Mouse (Mus musculus) kidney, embryonic 15.5 days (tissue): Measurements from ENCODE around the gene Dazap1. TPM values are rescaled to one million over a fixed set of nuclear protein-coding genes. Genes with fewer than 3 reads are reported as not detected.

Source experiments
- ATAC-seq: fragments of 200-750 bp; cut with Nextera tagmentation; replicated peaks from 2 replicates; pipeline ENCODE4 v1.8.0; 2017; ENCODE audit warnings: moderate TSS enrichment; ENCODE audit not compliant: low FRiP score
- H3K27ac ChIP-seq: fragments of 300-500 bp; sonication (generic); 2 replicates; pipeline ENCODE4 v1.5.1; 2015; ENCODE audit warnings: mild to moderate bottlenecking, inconsistent platforms
- H3K27me3 ChIP-seq: fragments of 300-500 bp; sonication (generic); 2 replicates; pipeline ENCODE4 v1.6.1; 2015; ENCODE audit warnings: inconsistent platforms
- H3K36me3 ChIP-seq: fragments of 300-500 bp; sonication (generic); 2 replicates; pipeline ENCODE4 v1.6.1; 2015; ENCODE audit warnings: inconsistent platforms
- H3K4me1 ChIP-seq: fragments of 300-500 bp; sonication (generic); 2 replicates; pipeline ENCODE4 v1.6.1; 2015; ENCODE audit warnings: inconsistent platforms
- H3K4me2 ChIP-seq: fragments of 300-500 bp; sonication (generic); 2 replicates; pipeline ENCODE4 v1.6.1; 2015; ENCODE audit warnings: moderate library complexity, mild to moderate bottlenecking, inconsistent platforms
- H3K4me3 ChIP-seq: fragments of 300-500 bp; sonication (generic); replicated peaks from 2 replicates; pipeline ENCODE4 v1.5.1; 2015; ENCODE audit warnings: mild to moderate bottlenecking, inconsistent platforms
- H3K9ac ChIP-seq: fragments of 300-500 bp; sonication (generic); 2 replicates; pipeline ENCODE4 v1.6.1; 2015; ENCODE audit warnings: mild to moderate bottlenecking, inconsistent platforms
- H3K9me3 ChIP-seq: fragments of 300-500 bp; sonication (generic); replicated peaks from 2 replicates; pipeline ENCODE4 v1.6.1; 2016; ENCODE audit warnings: inconsistent platforms
- WGBS: fragments of 180-500 bp; shearing (Covaris S2); methylation state at CpG from one replicate; pipeline ENCODE4 v1.1.7; 2015; ENCODE audit warnings: mixed read lengths; 5-methylcytosine and 5-hydroxymethylcytosine counted together
- microRNA-seq: library from miRNA; unstranded; fragments of <30 nt; microRNA quantifications from one replicate; pipeline ENCODE4, GENCODE M21; 2016
- polyA plus RNA-seq: library from polyadenylated mRNA; unstranded; fragments of >200 nt; fragmentation: Nextera tagmentation; extraction: Ambion mirVana; gene quantifications from 2 replicates; pipeline ENCODE4 v1.2.1, GENCODE M21; 2015

The Dazap1 gene
- polyA plus RNA-seq, 1 experiment from 2014 or later = 56.3 TPM

DNA sequence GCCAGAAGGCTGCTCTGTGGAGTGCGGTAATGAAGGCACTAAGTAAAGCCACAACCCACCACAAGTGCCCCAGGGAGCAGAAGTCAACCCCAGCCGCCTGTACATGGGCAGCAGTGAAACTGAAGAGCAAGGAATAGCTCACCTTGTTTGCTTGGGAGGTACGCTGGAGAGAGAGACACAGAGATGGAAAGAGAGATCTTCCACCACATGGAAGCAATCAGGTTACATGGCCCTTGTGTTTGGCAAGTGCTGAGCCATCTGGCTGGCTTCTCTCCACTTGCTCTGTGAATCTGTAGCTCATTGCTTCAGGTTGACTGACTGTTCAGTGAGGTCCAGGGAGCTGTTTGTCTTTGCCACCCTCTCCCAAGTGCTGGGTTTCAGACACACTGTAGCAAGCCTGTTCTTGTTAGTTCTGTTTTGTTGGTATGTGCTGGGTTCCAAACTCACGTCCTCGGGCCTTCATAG lies 71.3 kb downstream of the Dazap1 start:
- Histone ChIP-seq H3K4me3 (no peak overlapping the region), H3K27ac (no peak overlapping the region), H3K36me3 (no peaks in the 10 kb centered on the region), H3K4me1 (peaks cover 26% of the 10 kb centered on the region), H3K9me3 (no peaks in the 10 kb centered on the region), H3K4me2 (no peak overlapping the region), H3K9ac (no peak overlapping the region), H3K27me3 (peaks cover 24% of the 10 kb centered on the region)
- 82% methylated on average over 5 of the region's 5 CpGs for WGBS
- ATAC-seq = no peak

DNA sequence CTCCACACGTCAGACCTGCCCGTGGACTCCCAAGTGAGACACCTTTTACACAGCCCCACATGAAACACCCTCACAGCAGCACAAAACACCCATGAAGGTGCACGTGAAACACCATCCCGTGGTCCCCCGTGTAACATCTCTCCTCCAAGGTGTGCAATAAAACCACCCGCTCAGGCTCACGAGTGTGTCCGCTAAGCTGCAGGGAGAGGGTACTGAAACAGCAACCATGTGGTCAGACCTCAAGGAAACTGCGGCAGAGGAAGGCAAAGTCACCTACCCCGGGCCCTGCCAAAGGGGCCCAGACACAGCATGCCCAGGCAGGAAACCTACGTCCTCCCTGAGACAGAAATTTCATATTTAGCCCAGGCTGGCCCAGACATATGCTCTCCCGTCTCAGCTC lies 75.0 kb downstream of the Dazap1 start:
- Histone ChIP-seq H3K4me3 (no peak overlapping the region), H3K27me3 (peaks cover 35% of the 10 kb centered on the region), H3K27ac (no peak overlapping the region), H3K36me3 (no peaks in the 10 kb centered on the region), H3K9me3 (no peaks in the 10 kb centered on the region), H3K4me2 (no peak overlapping the region), H3K4me1 (peaks cover 10% of the 10 kb centered on the region), H3K9ac (no peak overlapping the region)
- WGBS = 83% methylated on average over 12 of the region's 12 CpGs
- ATAC-seq = no peak

Small RNA genes lying within 50 kb of the gene (microRNA-seq; reads per million reads assigned to microRNA genes)
- 0.59 reads per million for gene Mir6911

Other genes with a start within 250 kb of the Dazap1 start
- gene Arhgap45, start 244.8 kb upstream of the Dazap1 start, polyA plus RNA-seq = 8.7 and 10.0 TPM in 2 replicates
- gene Polr2e, start 221.7 kb upstream of the Dazap1 start, polyA plus RNA-seq = 235 and 243 TPM in 2 replicates
- gene Gpx4, start 214.3 kb upstream of the Dazap1 start, polyA plus RNA-seq = 581 and 603 TPM in 2 replicates
- 14.4 and 16.2 TPM in 2 replicates for gene Sbno2, start 155.9 kb upstream of the Dazap1 start, polyA plus RNA-seq
- 15.0 and 22.4 TPM in 2 replicates for gene Stk11, start 145.7 kb upstream of the Dazap1 start, polyA plus RNA-seq
- 594 and 612 TPM in 2 replicates for gene Atp5d, start 122.9 kb upstream of the Dazap1 start, polyA plus RNA-seq
- 5.7 and 6.1 TPM in 2 replicates for gene Cbarp, start 120.7 kb upstream of the Dazap1 start, polyA plus RNA-seq
- gene Midn, start 113.2 kb upstream of the Dazap1 start, polyA plus RNA-seq = 18.8 and 19.5 TPM in 2 replicates
- 95.1 and 111 TPM in 2 replicates for gene Cirbp, start 95.5 kb upstream of the Dazap1 start, polyA plus RNA-seq
- 11.2 and 13.2 TPM in 2 replicates for gene 1600002K03Rik, start 88.5 kb upstream of the Dazap1 start, polyA plus RNA-seq
- 15.4 and 17.0 TPM in 2 replicates for gene Efna2, start 82.0 kb upstream of the Dazap1 start, polyA plus RNA-seq
- 74.8 and 75.5 TPM in 2 replicates for gene Mum1, start 35.1 kb upstream of the Dazap1 start, polyA plus RNA-seq
- gene Ndufs7, start 12.4 kb upstream of the Dazap1 start, polyA plus RNA-seq = 376 and 387 TPM in 2 replicates
- 34.2 and 37.0 TPM in 2 replicates for gene Gamt, start 474 bp upstream of the Dazap1 start, polyA plus RNA-seq
- gene Rps15, start 31.0 kb downstream of the Dazap1 start, polyA plus RNA-seq = 1,002 and 1,019 TPM in 2 replicates
- gene Apc2, start 34.5 kb downstream of the Dazap1 start, polyA plus RNA-seq = 1.6 and 2.4 TPM in 2 replicates
- 49.5 and 52.7 TPM in 2 replicates for gene 2310011J03Rik, start 59.1 kb downstream of the Dazap1 start, polyA plus RNA-seq
- 5.8 and 9.1 TPM in 2 replicates for gene Pcsk4, start 68.0 kb downstream of the Dazap1 start, polyA plus RNA-seq
- gene Reep6, start 68.5 kb downstream of the Dazap1 start, polyA plus RNA-seq = 8.4 and 10.5 TPM in 2 replicates
- 3.6 and 5.2 TPM in 2 replicates for gene Adamtsl5, start 86.9 kb downstream of the Dazap1 start, polyA plus RNA-seq
- 0.67 and 0.70 TPM in 2 replicates for gene Plk5, start 95.0 kb downstream of the Dazap1 start, polyA plus RNA-seq
- gene Mex3d, start 126.2 kb downstream of the Dazap1 start, polyA plus RNA-seq = 7.1 and 8.4 TPM in 2 replicates
- gene Mbd3, start 138.1 kb downstream of the Dazap1 start, polyA plus RNA-seq = 260 and 283 TPM in 2 replicates
- 790 and 798 TPM in 2 replicates for gene Uqcr11, start 145.3 kb downstream of the Dazap1 start, polyA plus RNA-seq
- gene Tcf3, start 172.2 kb downstream of the Dazap1 start, polyA plus RNA-seq = 130 and 138 TPM in 2 replicates
- gene Onecut3, start 233.3 kb downstream of the Dazap1 start, polyA plus RNA-seq = not detected in 2 replicates